Mouse (Mus musculus) hindbrain, postnatal 0 days (tissue): Measurements from ENCODE around the gene Copg2. TPM values are rescaled to one million over a fixed set of nuclear protein-coding genes. Genes with fewer than 3 reads are reported as not detected.

Experiments
- ATAC-seq: fragments of 200-750 bp; cut with Nextera tagmentation; 2 replicates; pipeline ENCODE4 v1.8.0; 2017; ENCODE audit warnings: mild to moderate bottlenecking, moderate TSS enrichment, moderate library complexity
- DNase-seq: peaks from one replicate; pipeline ENCODE4 v3.0.0-alpha.2; 2015; ENCODE audit warnings: low spot score
- H3K27ac ChIP-seq: fragments of 300-500 bp; sonication (generic); 2 replicates; pipeline ENCODE4 v1.5.1; 2014; ENCODE audit warnings: mild to moderate bottlenecking
- H3K27me3 ChIP-seq: fragments of 300-500 bp; sonication (generic); 2 replicates; pipeline ENCODE4 v1.6.1; 2014; ENCODE audit warnings: low read length, mixed read lengths; ENCODE audit not compliant: insufficient read depth
- H3K36me3 ChIP-seq: fragments of 300-500 bp; sonication (generic); 2 replicates; pipeline ENCODE4 v1.6.1; 2014; ENCODE audit warnings: low read length, mixed read lengths; ENCODE audit not compliant: insufficient read depth
- H3K4me1 ChIP-seq: fragments of 300-500 bp; sonication (generic); 2 replicates; pipeline ENCODE4 v1.6.1; 2014; ENCODE audit warnings: antibody characterized with exemption, low read length, mixed read lengths; ENCODE audit not compliant: insufficient read depth
- H3K4me2 ChIP-seq: fragments of 300-500 bp; sonication (generic); 2 replicates; pipeline ENCODE4 v1.6.1; 2014; ENCODE audit warnings: low read depth, mild to moderate bottlenecking, low read length, moderate library complexity, mixed read lengths
- H3K4me3 ChIP-seq: fragments of 300-500 bp; sonication (generic); 2 replicates; pipeline ENCODE4 v1.5.1; 2014; ENCODE audit warnings: low read length
- H3K9ac ChIP-seq: fragments of 300-500 bp; sonication (generic); replicated peaks from 2 replicates; pipeline ENCODE4 v1.6.1; 2014; ENCODE audit warnings: mild to moderate bottlenecking, low read length, moderate library complexity, mixed read lengths
- H3K9me3 ChIP-seq: fragments of 300-500 bp; sonication (generic); 2 replicates; pipeline ENCODE4 v1.6.1; 2016; ENCODE audit warnings: low read length, mixed read lengths
- CTCF ChIP-seq: IDR thresholded peaks from 2 replicates; pipeline ENCODE4 v1.5.1; 2016; ENCODE audit warnings: antibody characterized with exemption, control low read depth, low read depth
- WGBS: fragments of 180-500 bp; shearing (Covaris S2); extraction: QIAGEN DNeasy Blood & Tissue Kit; methylation state at CpG from one replicate; pipeline ENCODE4 v1.1.7; 2014; 5-methylcytosine and 5-hydroxymethylcytosine counted together
- polyA plus RNA-seq: library from polyadenylated mRNA; unstranded; fragments of >200 nt; fragmentation: Nextera tagmentation; extraction: Ambion mirVana; gene quantifications from 2 replicates; pipeline ENCODE4 v1.2.1, GENCODE M21; 2015
- total RNA-seq: library from RNA; depleted of rRNA; stranded (reverse); fragments of >200 nt; gene quantifications from 2 replicates; pipeline ENCODE4 v1.2.3, GENCODE M21; 2014

The Copg2 gene
- total and polyA plus RNA-seq, 2 experiments from 2014 or later, result 30.7 to 35.6 TPM

DNA sequence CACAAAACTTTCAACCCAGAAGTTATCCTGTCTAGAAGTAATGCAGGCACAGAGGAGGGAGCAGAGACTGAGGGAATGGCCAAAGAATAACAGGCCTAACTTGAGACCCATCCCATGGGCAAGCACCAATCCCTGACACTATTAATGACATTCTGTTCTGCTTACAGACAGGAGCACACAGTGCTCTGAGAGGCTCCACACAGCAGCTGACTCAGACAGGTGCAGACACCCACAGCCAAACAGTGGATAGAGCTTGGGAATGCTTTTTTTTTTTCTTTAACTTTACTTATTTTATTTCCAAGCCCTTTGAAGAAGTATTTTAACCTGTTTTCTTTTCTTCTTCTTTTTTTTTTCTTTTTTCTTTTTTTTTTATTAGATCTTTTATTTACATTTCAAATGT lies 4.8 kb downstream of the Copg2 start:
- no peak for TF ChIP-seq CTCF
- H3K4me3 ChIP-seq, result no peak overlapping the region
- no peak overlapping the region for H3K27ac ChIP-seq
- no peaks in the 10 kb centered on the region for H3K9me3 ChIP-seq
- ATAC-seq (no peak), DNase-seq (no peak)
- no peaks in the 10 kb centered on the region; the same call in 1 of the 2 replicates for H3K4me1 ChIP-seq
- H3K9ac ChIP-seq, result no peak overlapping the region
- no peak overlapping the region for H3K4me2 ChIP-seq
- peaks cover 5% of the 10 kb centered on the region; the same call in 1 of the 2 replicates for H3K36me3 ChIP-seq
- no peaks in the 10 kb centered on the region for H3K27me3 ChIP-seq

DNA sequence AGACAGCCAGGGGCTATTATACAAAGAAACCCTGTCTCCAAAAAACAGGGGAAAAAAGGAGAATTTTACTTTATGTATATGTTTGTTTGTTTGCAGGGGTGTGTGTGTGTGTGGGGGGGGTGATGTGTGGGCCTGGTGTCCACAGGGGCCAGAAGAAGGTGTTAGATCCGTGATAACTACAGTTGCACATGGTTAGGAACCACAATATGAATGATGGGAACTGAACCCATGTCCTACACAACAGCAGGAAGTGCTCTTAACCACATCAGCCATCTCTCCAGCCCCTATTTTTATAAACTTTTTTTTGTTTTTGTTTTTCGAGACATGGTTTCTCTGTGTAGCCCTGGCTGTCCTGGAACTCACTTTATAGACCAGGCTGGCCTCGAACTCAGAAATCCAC lies 11.7 kb downstream of the Copg2 start:
- peaks cover 5% of the 10 kb centered on the region; the same call in 1 of the 2 replicates for H3K36me3 ChIP-seq
- no peak overlapping the region for H3K4me3 ChIP-seq
- H3K9ac ChIP-seq, result no peak overlapping the region
- no peaks in the 10 kb centered on the region for H3K27me3 ChIP-seq
- H3K4me2 ChIP-seq, result no peak overlapping the region
- no peaks in the 10 kb centered on the region for H3K9me3 ChIP-seq
- no peak overlapping the region for H3K27ac ChIP-seq
- no peak for ATAC-seq
- no peak for TF ChIP-seq CTCF
- no peaks in the 10 kb centered on the region for H3K4me1 ChIP-seq
- no peak for DNase-seq
- 99% methylated on average over 3 of the region's 3 CpGs for whole genome bisulfite sequencing

DNA sequence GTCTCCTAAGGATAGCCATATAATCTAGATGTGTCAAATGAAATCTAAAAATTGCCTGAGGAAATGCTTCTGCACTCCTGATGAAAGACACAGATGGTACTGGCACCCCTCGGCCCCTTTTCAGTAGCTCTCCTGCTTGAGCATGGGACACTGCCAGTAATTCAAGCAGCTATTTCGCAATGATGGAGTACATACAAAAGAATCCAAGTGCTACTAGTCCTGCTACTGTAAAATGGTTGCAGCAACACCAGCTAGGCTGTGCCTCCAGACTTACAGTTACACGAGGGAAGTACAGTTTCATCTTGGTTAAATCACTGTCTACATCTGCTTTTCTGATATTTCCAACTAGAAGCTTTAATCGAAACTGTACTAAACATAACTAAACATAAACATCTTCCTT lies 13.1 kb downstream of the Copg2 start:
- TF ChIP-seq CTCF, result no peak
- DNase-seq, result peak; percentile 16
- no peak for ATAC-seq
- WGBS, result 69% methylated on average over 4 of the region's 4 CpGs
- no peaks in the 10 kb centered on the region for H3K4me1 ChIP-seq
- H3K9me3 ChIP-seq, result no peaks in the 10 kb centered on the region
- H3K9ac ChIP-seq, result no peak overlapping the region
- no peak overlapping the region for H3K27ac ChIP-seq
- H3K36me3 ChIP-seq, result no peaks in the 10 kb centered on the region; the same call in 1 of the 2 replicates
- H3K4me3 ChIP-seq, result no peak overlapping the region
- H3K4me2 ChIP-seq, result no peak overlapping the region
- no peaks in the 10 kb centered on the region for H3K27me3 ChIP-seq

DNA sequence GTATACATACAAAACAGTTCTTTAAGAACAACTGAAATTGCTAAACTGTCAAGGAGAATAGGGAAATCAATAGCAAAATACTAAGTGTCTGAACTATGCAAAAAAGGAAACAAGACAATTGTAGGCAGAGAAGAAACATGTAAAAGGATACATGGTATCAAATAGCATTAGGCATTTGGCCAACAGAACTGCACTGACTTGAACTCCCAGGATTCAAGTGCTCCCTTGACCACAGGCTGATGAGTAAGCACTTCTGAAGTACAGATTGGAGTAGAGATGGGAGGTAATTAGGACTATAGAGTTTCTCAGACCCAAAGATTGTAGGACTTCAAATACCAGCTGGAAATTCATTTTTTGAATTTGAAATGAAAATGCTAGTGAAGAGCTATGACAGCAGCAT lies 19.9 kb downstream of the Copg2 start:
- Histone ChIP-seq H3K27ac (no peak overlapping the region), H3K9me3 (no peaks in the 10 kb centered on the region), H3K27me3 (no peaks in the 10 kb centered on the region), H3K36me3 (0 out of 2 replicates have a peak, but pooled peaks cover 10% of the 10 kb centered on the region), H3K4me2 (no peak overlapping the region), H3K4me3 (no peak overlapping the region), H3K4me1 (no peaks in the 10 kb centered on the region), H3K9ac (no peak overlapping the region)
- ATAC-seq (no peak), DNase-seq (no peak)
- no peak for TF ChIP-seq CTCF

DNA sequence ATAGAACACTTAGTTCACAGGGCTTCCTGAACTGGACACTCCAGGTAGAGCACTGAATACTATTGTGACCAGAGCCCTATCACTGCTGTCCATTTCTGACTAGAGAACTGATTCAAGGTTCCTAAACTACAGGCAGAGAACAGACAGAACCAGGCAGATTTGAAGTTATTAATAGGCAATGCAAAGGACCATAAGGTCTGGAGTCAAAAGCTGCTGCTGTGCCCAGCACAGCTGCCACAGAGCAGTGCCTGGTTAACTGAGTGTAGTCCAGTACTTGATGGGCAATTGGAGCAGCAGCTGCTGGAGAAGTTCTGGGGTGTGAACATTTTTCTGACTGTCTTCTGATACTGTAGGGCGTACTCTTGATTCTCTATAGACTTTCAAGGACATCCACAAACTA lies 30.1 kb downstream of the Copg2 start:
- DNase-seq (no peak), ATAC-seq (no peak)
- Histone ChIP-seq H3K27me3 (no peaks in the 10 kb centered on the region), H3K9ac (no peak overlapping the region), H3K9me3 (no peaks in the 10 kb centered on the region), H3K4me2 (no peak overlapping the region), H3K36me3 (no peaks in the 10 kb centered on the region), H3K4me1 (no peaks in the 10 kb centered on the region), H3K27ac (no peak overlapping the region), H3K4me3 (no peak overlapping the region)
- TF ChIP-seq CTCF, result no peak
- WGBS, result 84% methylated on average over 1 of the region's 1 CpGs

DNA sequence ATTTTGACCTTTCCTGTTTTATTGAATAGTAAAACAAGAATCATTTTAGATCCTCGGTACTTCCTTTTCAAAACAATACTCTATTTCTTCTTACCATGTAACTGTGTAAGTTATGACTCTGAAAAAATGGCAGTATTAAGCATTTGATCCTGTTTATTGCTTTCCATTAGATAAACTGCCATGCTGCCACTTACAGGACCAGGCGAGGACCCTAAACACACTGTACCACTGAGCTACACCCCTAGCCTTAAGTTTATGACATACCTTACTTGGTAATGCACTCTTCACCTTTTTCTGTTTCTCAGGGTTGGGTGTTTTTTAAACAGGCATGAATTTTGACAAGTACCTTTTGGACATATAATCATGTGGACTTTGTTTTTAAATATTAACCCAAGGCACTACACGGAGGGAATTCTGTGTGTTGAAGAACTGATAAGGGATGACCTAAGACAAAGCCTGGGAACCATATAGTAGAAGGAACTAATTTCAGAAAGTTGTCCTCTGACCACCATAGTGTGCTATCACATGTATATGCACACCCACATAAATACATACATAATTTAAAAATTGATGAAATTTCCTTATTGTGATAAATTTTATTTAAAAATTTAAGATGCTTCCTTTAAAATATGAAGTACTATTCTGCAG lies 31.4 kb downstream of the Copg2 start:
- 88% methylated on average over 3 of the region's 3 CpGs for WGBS
- ATAC-seq (no peak), DNase-seq (no peak)
- Histone ChIP-seq H3K4me1 (no peaks in the 10 kb centered on the region), H3K27ac (no peak overlapping the region), H3K36me3 (no peaks in the 10 kb centered on the region; the same call in 1 of the 2 replicates), H3K4me3 (no peak overlapping the region), H3K4me2 (no peak overlapping the region), H3K9ac (no peak overlapping the region), H3K9me3 (no peaks in the 10 kb centered on the region), H3K27me3 (no peaks in the 10 kb centered on the region)
- TF ChIP-seq CTCF, result no peak

DNA sequence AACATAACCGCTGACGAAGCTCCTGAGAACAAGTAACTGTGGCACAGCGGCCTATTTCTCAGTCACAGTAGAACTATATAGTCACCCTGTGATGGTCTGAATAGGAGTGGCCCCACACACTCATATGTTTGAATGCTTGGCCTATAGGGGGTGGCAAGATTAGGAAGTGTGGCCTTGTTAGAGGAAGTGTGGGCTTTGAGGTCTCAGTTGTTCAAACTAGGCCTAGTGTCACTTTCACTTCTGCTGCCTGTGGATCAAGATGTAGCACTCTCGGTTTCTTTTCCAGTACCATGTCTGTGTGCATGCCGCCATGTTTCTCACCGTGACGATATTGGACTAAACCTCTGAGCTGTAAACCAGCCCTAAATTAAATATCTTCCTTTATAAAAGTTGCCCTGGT lies 40.6 kb downstream of the Copg2 start:
- WGBS, result 96% methylated on average over 7 of the region's 7 CpGs
- Histone ChIP-seq H3K27me3 (no peaks in the 10 kb centered on the region), H3K27ac (no peak overlapping the region), H3K4me2 (no peak overlapping the region), H3K4me3 (no peak overlapping the region), H3K9ac (no peak overlapping the region), H3K36me3 (peaks cover 3% of the 10 kb centered on the region; the same call in 1 of the 2 replicates), H3K9me3 (no peaks in the 10 kb centered on the region), H3K4me1 (no peaks in the 10 kb centered on the region)
- TF ChIP-seq CTCF, result no peak
- ATAC-seq (no peak), DNase-seq (no peak)
